Mouse (Mus musculus) c-Kit-positive CD71-negative TER-119-negative erythroid progenitor cells, embryonic 14.5 days (primary cell): ENCODE measurements around the gene Taok1.
"Not testable (repeated sequence)": the region's sequence is repeated elsewhere in the genome, so short reads cannot be mapped to it uniquely, and the experiment has no call there.

Source experiments
- DNase-seq: peaks from one replicate; pipeline ENCODE4 v3.0.0-alpha.2; 2013; ENCODE audit warnings: low read depth

Taok1 gene

GRCm38 (mm10) chr11:77585201-77585600, 22.4 kb downstream of the Taok1 start:
- no peak for DNase-seq

- DNase-seq: no peak
Measured at GRCm38 (mm10) chr11:77545261-77545660, 62.4 kb downstream of the Taok1 start.

- no peak for DNase-seq
Measured at GRCm38 (mm10) chr11:77532202-77532846, 75.3 kb downstream of the Taok1 start.

- DNase-seq: no peak
Measured at GRCm38 (mm10) chr11:77530862-77531261, 76.8 kb downstream of the Taok1 start.

GRCm38 (mm10) chr11:77529644-77530043, 78.0 kb downstream of the Taok1 start:
- DNase-seq: no peak

GRCm38 (mm10) chr11:77528420-77528819, 79.2 kb downstream of the Taok1 start:
- not testable (repeated sequence) for DNase-seq

GRCm38 (mm10) chr11:77525804-77526486, 81.7 kb downstream of the Taok1 start:
- no peak for DNase-seq

- DNase-seq: no peak
Measured at GRCm38 (mm10) chr11:77520601-77521529, 86.8 kb downstream of the Taok1 start.

- no peak for DNase-seq
Measured at GRCm38 (mm10) chr11:77519043-77519442, 88.6 kb downstream of the Taok1 start, which contains the start of gene Gm10392. TSS of gene Gm10392 (minus strand) at chr11:77519198.

- DNase-seq: no peak
Measured at GRCm38 (mm10) chr11:77518051-77518798, 89.4 kb downstream of the Taok1 start.

- no peak for DNase-seq
Measured at GRCm38 (mm10) chr11:77516553-77517425, 90.8 kb downstream of the Taok1 start.

- DNase-seq: no peak
Measured at GRCm38 (mm10) chr11:77515637-77516552, 91.7 kb downstream of the Taok1 start, which contains the start of gene Trp53i13. TSS of gene Trp53i13 (minus strand) at chr11:77515980.

- no peak for DNase-seq
Measured at GRCm38 (mm10) chr11:77514832-77515636, 92.6 kb downstream of the Taok1 start, which contains the start of gene Abhd15. TSS of gene Abhd15 (plus strand) at chr11:77515121.

GRCm38 (mm10) chr11:77514281-77514831, 93.3 kb downstream of the Taok1 start:
- no peak for DNase-seq

- no peak for DNase-seq
Measured at GRCm38 (mm10) chr11:77513811-77514170, 93.8 kb downstream of the Taok1 start.

GRCm38 (mm10) chr11:77512891-77513810, 94.5 kb downstream of the Taok1 start:
- no peak for DNase-seq

- DNase-seq: no peak
Measured at GRCm38 (mm10) chr11:77511336-77511735, 96.3 kb downstream of the Taok1 start.
